Mouse (Mus musculus) thymus, adult 2 months (tissue): ENCODE results near the gene Gm45717. TPM values are rescaled to one million over a fixed set of nuclear protein-coding genes. Genes with fewer than 3 reads are reported as not detected.

Experiments
- DNase-seq: peaks from one replicate; pipeline ENCODE4 v3.0.0; 2021
- H3K27ac ChIP-seq: fragments of 200-500 bp; 2 replicates; pipeline ENCODE4 v1.5.1; 2012; ENCODE audit warnings: low read length, control low read depth; ENCODE audit not compliant: control insufficient read depth, insufficient read depth
- H3K27me3 ChIP-seq: fragments of 200-500 bp; 2 replicates; pipeline ENCODE4 v1.6.1; 2012; ENCODE audit warnings: mild to moderate bottlenecking, low read length, moderate library complexity, mixed read lengths; ENCODE audit not compliant: control insufficient read depth, insufficient read depth
- H3K36me3 ChIP-seq: fragments of 200-500 bp; 2 replicates; pipeline ENCODE4 v1.6.1; 2012; ENCODE audit warnings: mild to moderate bottlenecking, low read length, moderate library complexity; ENCODE audit not compliant: control insufficient read depth, insufficient read depth
- H3K4me1 ChIP-seq: fragments of 200-500 bp; replicated peaks from 2 replicates; pipeline ENCODE4 v1.6.1; 2012; ENCODE audit warnings: low read length; ENCODE audit not compliant: control insufficient read depth, insufficient read depth
- H3K4me3 ChIP-seq: fragments of 200-500 bp; 2 replicates; pipeline ENCODE4 v1.5.1; 2012; ENCODE audit warnings: mild to moderate bottlenecking, low read length, control low read depth, moderate library complexity; ENCODE audit not compliant: control insufficient read depth, insufficient read depth
- CTCF ChIP-seq: fragments of 200-500 bp; IDR thresholded peaks from 2 replicates; pipeline ENCODE4 v1.5.1; 2012; ENCODE audit warnings: mild to moderate bottlenecking, control low read depth, low read length, moderate library complexity, borderline replicate concordance; ENCODE audit not compliant: control insufficient read depth, poor library complexity, insufficient read depth; ENCODE audit errors: extremely low read depth
- POLR2A ChIP-seq: fragments of 200-500 bp; IDR thresholded peaks from 2 replicates; pipeline ENCODE4 v1.6.1; 2012; ENCODE audit warnings: mild to moderate bottlenecking, low read length, control low read depth, moderate library complexity; ENCODE audit not compliant: control insufficient read depth, poor library complexity, insufficient read depth; ENCODE audit errors: extremely low read depth
- WGBS: fragments of 180-500 bp; shearing (Covaris S2); methylation state at CpG from one replicate; pipeline ENCODE4 v1.1.7; 2018; 5-methylcytosine and 5-hydroxymethylcytosine counted together
- polyA plus RNA-seq: library from polyadenylated mRNA; depleted of rRNA; stranded (reverse); fragments of >200 nt; gene quantifications from 2 replicates; pipeline ENCODE4 v1.2.3, GENCODE M21; 2012

Gm45717 gene
- polyA plus RNA-seq, 1 experiment = not detected

DNA sequence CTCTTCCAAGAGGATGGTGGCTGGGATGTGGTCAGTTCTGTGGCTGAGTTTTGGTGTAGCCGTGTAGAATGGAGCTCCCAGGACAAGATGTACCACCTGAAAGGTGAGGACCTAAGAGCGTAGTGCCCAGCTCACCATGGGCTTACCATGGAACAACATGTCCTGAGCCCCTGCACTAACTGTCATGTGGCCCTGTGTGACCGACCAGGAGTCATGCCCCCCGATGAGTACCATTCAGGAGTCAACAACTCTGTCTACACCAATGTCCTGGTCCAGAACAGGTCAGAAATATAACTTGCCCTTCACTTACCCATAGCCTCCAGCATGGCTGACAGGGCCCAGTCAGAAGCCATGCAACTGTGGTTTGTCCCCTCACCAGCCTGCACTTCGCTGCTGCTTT is 10.5 kb downstream of the Gm45717 start:
- TF ChIP-seq POLR2A = no peak
- no peak for TF ChIP-seq CTCF
- 97% methylated on average over 5 of the region's 5 CpGs for WGBS
- H3K27ac ChIP-seq = no peak overlapping the region
- no peaks in the 10 kb centered on the region for H3K27me3 ChIP-seq
- H3K4me3 ChIP-seq = no peak overlapping the region
- no peaks in the 10 kb centered on the region for H3K36me3 ChIP-seq
- DNase-seq = no peak
- peaks cover 33% of the 10 kb centered on the region for H3K4me1 ChIP-seq

- TF ChIP-seq POLR2A (no peak), CTCF (no peak)
- H3K27ac ChIP-seq = no peak overlapping the region
- DNase-seq = no peak
- no peaks in the 10 kb centered on the region for H3K36me3 ChIP-seq
- 94% methylated on average over 7 of the region's 7 CpGs for WGBS
- H3K4me1 ChIP-seq = peaks cover 33% of the 10 kb centered on the region
- no peak overlapping the region for H3K4me3 ChIP-seq
- H3K27me3 ChIP-seq = no peaks in the 10 kb centered on the region
Measured at GRCm38 (mm10) chr7:140944236-140944635, 11.5 kb downstream of the Gm45717 start.

DNA sequence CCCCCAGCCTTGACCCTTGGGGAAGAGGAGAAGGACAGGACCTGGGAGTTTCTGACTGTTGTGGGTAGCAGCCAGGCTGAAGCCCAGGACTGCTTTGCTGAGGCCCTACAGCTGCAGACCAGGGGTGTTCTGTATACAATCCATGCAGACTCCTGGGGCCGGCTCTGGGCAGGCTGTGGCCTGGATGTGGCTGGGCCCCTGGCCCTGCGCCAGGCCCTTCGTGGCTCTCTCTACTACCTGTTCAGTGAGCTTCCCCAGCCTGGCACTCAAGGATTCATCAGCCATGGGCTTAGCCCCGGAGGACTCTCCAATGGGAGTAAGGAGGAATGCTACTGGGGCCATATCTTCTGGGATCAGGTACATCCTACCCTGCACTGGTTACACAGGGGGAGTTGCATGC is 12.4 kb downstream of the Gm45717 start:
- no peak overlapping the region for H3K27ac ChIP-seq
- no peak for DNase-seq
- 79% methylated on average over 4 of the region's 4 CpGs for WGBS
- no peak for TF ChIP-seq CTCF
- TF ChIP-seq POLR2A = no peak
- no peak overlapping the region for H3K4me3 ChIP-seq
- no peaks in the 10 kb centered on the region for H3K27me3 ChIP-seq
- H3K4me1 ChIP-seq = peaks cover 33% of the 10 kb centered on the region
- no peaks in the 10 kb centered on the region for H3K36me3 ChIP-seq

- H3K36me3 ChIP-seq = no peaks in the 10 kb centered on the region
- H3K4me3 ChIP-seq = no peak overlapping the region
- TF ChIP-seq POLR2A = no peak
- no peak for TF ChIP-seq CTCF
- H3K27ac ChIP-seq = no peak overlapping the region
- no peaks in the 10 kb centered on the region for H3K27me3 ChIP-seq
- no peak for DNase-seq
- WGBS = 90% methylated on average over 10 of the region's 10 CpGs
- H3K4me1 ChIP-seq = peaks cover 33% of the 10 kb centered on the region
Measured at GRCm38 (mm10) chr7:140942811-140943210, 12.9 kb downstream of the Gm45717 start.

GRCm38 (mm10) chr7:140942341-140942740 is 13.4 kb downstream of the Gm45717 start:
- Histone ChIP-seq H3K4me3 (peak overlapping the region; percentile 77), H3K36me3 (no peaks in the 10 kb centered on the region), H3K27me3 (no peaks in the 10 kb centered on the region), H3K4me1 (peaks cover 31% of the 10 kb centered on the region), H3K27ac (peak overlapping the region; percentile 65)
- 66% methylated on average over 9 of the region's 9 CpGs for WGBS
- no peak for TF ChIP-seq CTCF
- TF ChIP-seq POLR2A = no peak
- DNase-seq = peak; percentile 18

DNA sequence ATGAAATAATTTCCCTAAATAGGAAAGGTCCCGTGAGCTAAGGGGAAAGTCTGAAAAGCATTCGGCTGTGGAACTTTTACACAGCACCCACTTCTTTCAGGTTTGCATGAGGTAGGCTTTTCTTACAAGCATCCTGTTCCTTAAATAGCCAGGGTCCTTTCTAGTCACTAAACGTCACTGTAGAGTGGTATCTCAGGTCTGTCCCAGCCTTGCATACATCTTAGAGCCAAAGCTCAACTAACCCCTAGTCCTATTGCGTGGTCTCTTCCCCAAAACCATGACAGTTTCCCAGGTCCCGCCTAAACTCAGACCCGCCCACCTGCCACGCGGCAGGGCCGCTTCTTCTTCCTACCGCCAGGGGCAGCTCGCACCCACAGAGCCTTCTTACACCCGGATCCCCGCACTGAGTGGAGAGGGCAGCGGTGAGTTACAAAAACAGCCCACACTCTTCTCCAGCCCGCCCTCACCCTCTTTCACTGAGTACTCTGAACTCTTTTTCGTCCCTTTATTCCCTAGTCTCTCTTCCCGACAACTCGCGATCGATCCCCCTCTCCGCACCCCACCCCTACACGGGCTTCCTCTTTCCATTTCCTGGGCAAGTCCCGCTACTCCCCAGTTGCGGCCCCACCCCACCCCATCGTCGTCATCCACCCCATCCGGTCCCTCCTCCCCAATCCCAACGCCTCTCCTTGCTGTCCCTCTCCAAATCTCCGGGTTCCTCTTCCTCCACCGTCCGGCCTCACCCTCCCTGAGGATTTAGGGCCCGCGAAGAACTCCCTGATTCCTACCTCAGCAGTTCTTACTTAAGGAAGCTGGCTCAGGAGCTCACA is 14.3 kb downstream of the Gm45717 start, which contains the start of gene Pgghg:
TSS of gene Pgghg (plus strand) at position 170 of the 830 bp plus-strand sequence.
- Histone ChIP-seq H3K4me3 (peak within 1 kb of the TSS; percentile 77), H3K27ac (peak within 1 kb of the TSS; percentile 65), H3K27me3 (no peaks in the 10 kb centered on the region), H3K36me3 (no peaks in the 10 kb centered on the region), H3K4me1 (peaks cover 22% of the 10 kb centered on the region)
- 1% methylated on average over 33 of the region's 33 CpGs for WGBS
- TF ChIP-seq POLR2A (peak; percentile 50), CTCF (peak; percentile 97)
- peak; percentile 81 for DNase-seq

DNA sequence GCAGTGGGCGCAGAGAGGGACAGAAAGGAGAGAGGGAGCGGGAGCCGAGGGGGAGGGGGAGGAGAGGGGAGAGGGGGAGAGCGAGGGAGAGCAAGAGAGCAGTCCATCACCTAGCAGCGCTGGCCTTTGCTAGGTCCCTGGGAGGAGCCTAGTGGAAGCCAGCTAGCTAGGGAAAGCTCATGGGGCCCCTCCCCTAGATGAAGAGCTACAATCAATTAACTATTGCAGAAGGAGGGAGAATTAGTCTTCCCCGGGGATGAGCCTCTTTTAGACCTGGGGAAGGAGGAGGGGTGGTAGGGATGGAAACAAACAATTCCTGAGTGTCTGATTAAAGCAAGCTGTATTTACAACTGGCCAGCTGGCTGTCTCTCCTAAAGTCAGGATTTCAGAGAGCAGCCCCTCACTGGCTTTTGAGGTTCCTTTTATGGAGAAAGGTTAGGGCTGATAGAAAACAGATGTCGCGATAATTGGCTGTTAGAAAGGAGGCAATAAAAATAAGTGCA is 16.0 kb downstream of the Gm45717 start:
- Histone ChIP-seq H3K27ac (no peak overlapping the region), H3K4me1 (peaks cover 12% of the 10 kb centered on the region), H3K27me3 (no peaks in the 10 kb centered on the region), H3K36me3 (no peaks in the 10 kb centered on the region), H3K4me3 (no peak overlapping the region)
- TF ChIP-seq CTCF (no peak), POLR2A (no peak)
- no peak for DNase-seq
- WGBS = 92% methylated on average over 8 of the region's 8 CpGs
